Mouse (Mus musculus) testis, adult 2 months (tissue): Measurements from ENCODE around the gene Upk1b.

Experiments
- CTCF ChIP-seq: fragments of 200-500 bp; IDR thresholded peaks from 2 replicates; pipeline ENCODE4 v1.5.1; 2012; ENCODE audit warnings: low read depth, mild to moderate bottlenecking, inconsistent platforms, low read length, moderate library complexity; ENCODE audit not compliant: control insufficient read depth, insufficient read depth, insufficient replicate concordance
- POLR2A ChIP-seq: fragments of 200-500 bp; IDR thresholded peaks from 2 replicates; pipeline ENCODE4 v1.6.1; 2012; ENCODE audit warnings: low read depth, mild to moderate bottlenecking, inconsistent platforms, low read length, moderate library complexity; ENCODE audit not compliant: control insufficient read depth

DNA sequence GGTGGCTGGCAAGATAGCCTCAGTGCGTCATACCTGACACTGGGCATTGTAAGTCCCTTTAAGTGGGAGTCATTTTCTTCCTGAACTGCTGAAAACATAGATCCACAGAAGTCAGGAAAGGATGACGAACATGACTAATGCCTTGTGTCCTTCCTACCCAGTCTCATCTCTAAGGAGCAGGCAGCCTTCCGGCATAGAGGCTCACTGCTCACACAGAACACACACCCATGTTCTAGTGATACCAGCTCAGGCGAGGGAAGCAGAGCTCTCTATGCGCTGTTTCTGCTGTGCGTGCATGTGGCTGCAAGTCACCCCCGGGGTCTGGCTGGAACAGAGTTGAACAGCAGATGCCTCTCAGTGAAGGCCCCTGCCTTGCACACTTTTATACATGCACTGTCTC lies 14.8 kb downstream of the Upk1b start:
- TF ChIP-seq POLR2A (no peak), CTCF (no peak)
